Mouse (Mus musculus) spleen, adult 18-20 months (tissue): Measurements from ENCODE around the gene Cspg5.
A peak's percentile ranks its signal among the peaks of the same experiment; 100 is the strongest.

Experiments used
- DNase-seq, 2 experiments: peaks; one replicate each; pipeline ENCODE4 v3.0.0; 2022; ENCODE audit warnings: mixed read lengths in 2 of 2

Gene Cspg5

GRCm38 (mm10) chr9:110255407-110256019 is 11.9 kb downstream of the Cspg5 start:
- no peak for DNase-seq

DNA sequence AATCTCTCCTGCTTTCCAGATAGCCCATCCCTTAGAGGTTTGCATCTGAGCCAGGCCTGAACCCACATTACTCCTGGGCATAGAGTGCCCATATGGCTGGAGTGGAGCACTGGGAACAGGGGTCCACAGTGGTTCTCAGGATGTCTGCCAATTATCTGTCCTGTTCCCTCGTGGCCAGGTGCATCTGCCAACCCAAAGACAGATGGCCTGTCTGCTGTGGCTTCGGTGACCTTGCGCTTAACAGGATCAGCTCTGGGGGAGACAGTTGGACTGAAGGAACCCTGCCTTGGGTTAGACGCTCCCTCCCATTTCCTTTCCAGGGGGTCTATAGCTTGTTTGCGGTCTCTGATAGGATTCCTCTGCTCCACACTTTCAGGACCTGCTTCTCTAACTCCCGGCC is 15.1 kb downstream of the Cspg5 start:
- DNase-seq, result no peak

DNA sequence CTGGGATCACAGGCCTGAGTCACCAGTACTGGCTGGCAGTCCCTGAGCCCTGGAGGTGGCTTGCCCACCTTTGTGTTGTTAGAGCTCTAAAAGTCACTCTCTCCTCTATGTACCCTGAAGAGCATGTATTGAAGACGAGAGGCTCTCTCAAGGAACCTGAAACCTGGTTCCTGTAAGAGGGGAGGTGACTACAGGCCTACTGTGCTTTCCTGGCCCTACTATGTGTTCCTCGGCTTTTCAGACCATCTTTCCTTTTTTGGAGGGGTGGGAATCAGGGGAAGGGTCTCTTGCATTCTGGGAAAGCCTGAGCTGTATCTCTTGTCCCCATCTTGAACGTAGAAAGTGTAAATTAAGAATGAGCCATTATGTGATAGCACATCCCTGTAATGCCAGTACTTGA is 15.5 kb downstream of the Cspg5 start:
- DNase-seq, result no peak

DNA sequence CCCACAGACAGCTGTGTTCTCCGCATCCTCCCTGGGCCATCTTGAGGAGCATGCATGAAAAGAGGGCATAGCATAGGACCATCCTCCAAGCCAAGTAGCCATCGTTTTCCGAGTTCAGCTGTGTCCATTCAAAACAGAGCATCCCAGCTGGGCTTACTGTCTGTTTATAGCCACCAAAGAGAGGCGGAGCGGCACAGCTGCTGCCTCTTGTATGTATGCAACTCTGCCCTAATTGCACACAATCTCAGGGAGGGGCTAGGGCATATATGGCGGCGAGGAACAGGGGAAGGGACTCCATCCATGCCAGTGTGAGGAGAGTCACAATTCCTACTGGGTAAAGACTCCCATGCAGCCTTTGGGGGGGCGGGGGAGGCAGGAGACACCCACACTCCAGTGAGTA is 19.6 kb downstream of the Cspg5 start:
- DNase-seq, result no peak

DNA sequence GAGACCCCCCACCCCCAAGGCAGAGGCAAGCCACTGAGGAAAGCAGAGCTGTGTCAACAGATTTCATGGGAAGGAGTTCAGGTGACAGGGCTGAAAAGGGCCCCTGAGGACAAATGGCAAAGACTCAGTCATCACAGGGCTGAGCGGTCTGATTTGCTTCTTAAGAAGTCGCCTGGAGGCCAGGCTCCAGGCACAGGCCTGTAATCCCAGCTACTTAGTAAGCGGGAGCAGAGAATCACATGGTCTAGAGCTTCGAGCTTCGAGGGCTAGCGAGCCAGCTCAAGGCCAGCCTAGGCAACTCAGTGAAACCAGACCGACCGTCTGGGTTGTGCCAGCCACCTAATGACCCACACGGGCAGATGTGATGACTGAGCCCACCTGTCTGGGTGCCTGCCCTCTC is 21.4 kb downstream of the Cspg5 start:
- no peak for DNase-seq

- DNase-seq, result no peak
Observed at GRCm38 (mm10) chr9:110268416-110268815, 24.8 kb downstream of the Cspg5 start.

DNA sequence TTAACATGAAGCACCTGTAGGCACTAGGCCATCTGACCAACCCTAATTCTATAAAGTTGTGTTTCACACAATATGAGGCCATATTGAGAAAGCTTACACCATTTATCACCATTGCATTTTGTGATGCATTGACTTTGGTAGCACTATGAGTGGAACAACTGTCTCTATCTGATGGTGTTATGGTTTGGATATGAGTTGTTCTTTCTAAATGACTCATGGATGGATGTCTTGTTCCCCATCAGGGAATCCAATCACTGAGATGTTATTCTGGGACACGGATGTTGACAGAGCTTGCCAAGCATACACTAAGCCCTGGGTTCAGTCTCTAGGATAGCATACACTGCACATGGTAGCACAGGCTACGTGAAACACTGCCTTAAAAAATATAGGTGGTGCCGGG is 28.7 kb downstream of the Cspg5 start:
- no peak for DNase-seq

DNA sequence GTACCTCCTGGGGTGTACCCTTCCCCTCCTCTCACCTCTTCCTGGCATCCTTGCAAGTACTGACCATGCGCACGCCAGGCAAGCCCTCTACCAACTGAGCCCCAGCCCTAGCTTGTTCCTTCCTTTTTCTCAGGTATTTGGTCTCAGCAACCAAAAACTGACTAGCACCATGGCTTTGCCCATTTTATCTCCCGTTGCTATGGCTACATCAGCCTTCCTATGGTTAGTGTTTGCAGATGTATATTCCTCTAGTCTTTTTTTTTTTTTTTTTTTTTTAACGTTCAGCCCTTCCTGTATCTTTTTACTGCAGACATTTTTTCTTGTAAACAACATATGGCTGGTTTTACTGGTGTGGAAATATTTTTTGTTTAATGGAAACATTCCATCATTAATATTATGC is 29.9 kb downstream of the Cspg5 start:
- DNase-seq, result no peak

GRCm38 (mm10) chr9:110275882-110276281 is 32.3 kb downstream of the Cspg5 start:
- no peak for DNase-seq

- no peak for DNase-seq
Observed at GRCm38 (mm10) chr9:110277431-110277881, 33.9 kb downstream of the Cspg5 start.

DNA sequence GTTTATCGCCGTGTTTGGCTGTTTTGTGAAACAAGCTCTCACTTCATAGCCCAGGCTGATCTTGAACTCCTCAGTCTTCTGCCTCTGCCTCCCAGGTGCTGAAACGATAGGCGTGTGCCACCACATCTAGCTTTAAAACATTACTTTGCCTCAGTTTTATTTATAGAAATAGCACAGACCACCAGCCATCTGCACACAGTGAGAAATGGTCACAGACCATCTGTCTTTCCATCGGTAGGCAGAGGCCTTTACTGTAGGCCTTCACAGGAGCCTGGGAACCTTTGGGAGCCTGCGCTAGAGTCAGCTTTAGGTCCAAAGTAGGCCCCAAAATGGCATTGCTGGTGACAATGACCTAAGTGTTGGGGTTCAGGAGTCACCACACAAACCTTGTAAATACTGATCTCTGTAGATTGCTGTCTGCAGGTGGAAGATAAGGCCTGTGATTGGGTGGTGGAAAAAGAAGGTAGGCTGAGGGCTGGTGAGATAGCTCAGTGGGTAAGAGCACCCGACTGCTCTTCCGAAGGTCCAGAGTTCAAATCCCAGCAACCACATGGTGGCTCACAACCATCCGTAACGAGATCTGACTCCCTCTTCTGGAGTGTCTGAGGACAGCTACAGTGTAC is 40.6 kb downstream of the Cspg5 start:
- no peak for DNase-seq

DNA sequence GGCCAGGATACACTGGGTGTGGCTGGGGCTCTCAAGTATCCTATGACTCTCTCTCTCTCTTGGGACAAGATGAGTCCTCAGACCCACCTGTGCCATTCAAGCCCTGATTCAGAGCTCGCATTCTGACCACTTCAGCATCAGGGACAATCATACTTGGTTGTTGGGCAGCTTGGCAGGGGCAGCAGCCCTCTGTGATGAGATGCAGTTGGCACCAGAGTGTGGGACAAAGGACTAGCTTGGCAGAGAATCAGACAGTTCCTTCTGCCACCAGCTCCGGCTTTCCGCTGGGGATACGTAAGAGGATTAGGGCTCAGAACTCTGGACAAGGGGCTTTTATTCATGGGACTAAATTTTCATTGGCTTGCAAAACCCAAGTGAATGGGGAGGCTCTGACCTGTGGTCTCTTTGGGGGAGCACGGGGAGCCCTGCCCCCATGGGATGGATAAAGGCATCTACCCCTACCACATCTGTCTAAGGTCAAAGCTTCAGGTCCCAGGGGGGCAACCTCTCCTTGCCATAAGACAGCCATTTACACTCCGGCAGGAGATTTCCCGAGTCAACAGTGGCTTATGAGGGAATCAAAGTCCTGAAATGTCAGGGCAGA is 43.8 kb downstream of the Cspg5 start:
- no peak for DNase-seq

DNA sequence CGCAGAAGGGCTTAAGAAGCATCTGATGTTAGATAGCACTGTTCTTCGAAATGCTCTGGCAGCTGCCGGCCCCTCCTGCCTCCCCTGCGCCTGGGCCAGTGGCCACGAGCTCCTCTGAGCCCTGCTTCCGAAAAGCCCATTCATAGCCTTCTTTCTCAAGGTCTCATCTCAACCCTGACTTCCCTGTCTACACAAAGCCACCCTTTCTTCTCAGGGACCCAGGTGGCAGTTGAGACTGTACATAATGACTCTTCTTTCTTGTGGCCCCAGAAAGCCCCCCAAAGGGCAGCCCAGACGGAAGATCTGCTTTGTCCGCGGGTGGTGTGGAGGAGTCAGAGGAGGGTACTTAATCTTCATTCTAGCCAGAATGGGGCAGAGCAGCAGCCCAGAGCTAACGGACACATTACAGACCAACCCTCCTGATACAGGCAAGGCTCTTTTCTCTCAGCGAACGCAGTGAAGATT is 49.7 kb downstream of the Cspg5 start:
- no peak for DNase-seq

- no peak for DNase-seq
Observed at GRCm38 (mm10) chr9:110293873-110294415, 50.4 kb downstream of the Cspg5 start.

DNA sequence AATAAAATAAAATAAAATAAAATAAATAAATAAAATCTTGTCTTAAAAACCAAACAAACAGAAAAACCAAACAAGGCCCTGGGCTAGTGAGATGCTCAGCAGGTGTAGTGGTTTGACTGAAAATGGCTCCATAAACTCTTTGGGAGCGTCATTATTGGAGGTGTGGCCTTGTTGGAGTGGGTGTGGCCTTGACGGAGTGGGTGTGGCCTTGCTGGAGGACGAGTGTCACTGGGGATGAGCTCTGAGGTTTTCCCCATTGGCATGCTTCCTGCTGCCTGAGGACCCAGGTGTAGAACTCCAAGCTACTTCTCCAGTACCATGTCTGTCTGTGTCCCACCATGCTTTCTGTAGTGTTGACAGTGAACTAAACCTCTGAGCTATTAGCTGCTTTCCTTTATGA is 51.2 kb downstream of the Cspg5 start:
- no peak for DNase-seq

GRCm38 (mm10) chr9:110296867-110297627 is 53.5 kb downstream of the Cspg5 start:
- DNase-seq, result peak; percentile 40 to 74

- no peak for DNase-seq
Observed at GRCm38 (mm10) chr9:110304516-110304915, 60.9 kb downstream of the Cspg5 start.

DNA sequence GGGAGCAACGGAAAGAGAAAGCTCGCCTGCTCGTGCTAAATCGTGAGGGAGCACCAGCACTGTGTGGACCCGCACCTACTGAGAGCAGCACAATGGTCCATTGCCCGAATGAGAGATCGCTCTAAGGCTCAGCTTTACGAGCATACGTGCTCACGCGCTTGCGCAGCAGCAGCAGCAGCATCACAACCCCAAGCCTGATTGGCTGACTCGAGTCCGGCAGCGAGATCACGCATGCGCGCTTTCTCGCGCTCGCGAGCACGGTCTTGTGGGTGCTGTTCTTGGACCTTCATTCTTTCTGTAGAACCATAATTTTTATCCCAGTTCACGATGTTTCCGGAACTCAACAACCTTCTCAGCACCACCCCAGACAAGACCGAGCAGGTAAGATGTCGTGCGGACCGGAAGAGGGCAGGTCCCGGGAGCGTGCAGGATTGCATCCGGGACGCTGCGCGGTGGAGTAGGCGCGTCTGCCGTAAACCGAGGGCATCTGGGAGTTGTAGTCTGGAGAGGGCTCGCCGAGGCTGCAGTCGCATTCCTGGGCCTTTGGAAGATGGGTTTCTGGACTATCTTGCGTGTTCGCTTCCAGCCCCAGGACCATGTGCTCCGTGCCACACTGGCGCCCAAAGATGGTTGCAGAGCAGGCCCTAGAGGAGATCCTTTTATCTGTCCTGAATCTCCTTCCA is 61.5 kb downstream of the Cspg5 start, which contains the start of gene Elp6:
TSS of gene Elp6 (plus strand) at position 205 of the 683 bp plus-strand sequence.
- peak; percentile 79 to 84 for DNase-seq

GRCm38 (mm10) chr9:110306371-110306770 is 62.8 kb downstream of the Cspg5 start:
- DNase-seq, result no peak
